Mouse (Mus musculus) liver, embryonic 11.5 days (tissue): ENCODE measurements around the gene Foxs1. TPM values are rescaled to one million over a fixed set of nuclear protein-coding genes. Genes with fewer than 3 reads are reported as not detected.

Source experiments
- ATAC-seq: fragments of 200-750 bp; cut with Nextera tagmentation; replicated peaks from 2 replicates; pipeline ENCODE4 v1.8.0; 2017; ENCODE audit warnings: moderate number of reproducible peaks, mild to moderate bottlenecking, moderate TSS enrichment, moderate library complexity; ENCODE audit not compliant: low FRiP score
- DNase-seq: peaks from one replicate; pipeline ENCODE4 v3.0.0-alpha.2; 2017; ENCODE audit warnings: low spot score
- H3K27ac ChIP-seq: fragments of 300-500 bp; sonication (generic); 2 replicates; pipeline ENCODE4 v1.5.1; 2014; ENCODE audit warnings: mild to moderate bottlenecking, low read depth, low read length, control low read depth
- H3K27me3 ChIP-seq: fragments of 300-500 bp; sonication (generic); replicated peaks from 2 replicates; pipeline ENCODE4 v1.6.1; 2014; ENCODE audit warnings: low read length, mixed read lengths; ENCODE audit not compliant: control insufficient read depth, insufficient read depth
- H3K36me3 ChIP-seq: fragments of 300-500 bp; sonication (generic); 2 replicates; pipeline ENCODE4 v1.6.1; 2014; ENCODE audit warnings: mild to moderate bottlenecking, low read length, moderate library complexity, mixed read lengths; ENCODE audit not compliant: control insufficient read depth, insufficient read depth
- H3K4me1 ChIP-seq: fragments of 300-500 bp; sonication (generic); replicated peaks from 2 replicates; pipeline ENCODE4 v1.6.1; 2014; ENCODE audit warnings: low read length, mixed read lengths; ENCODE audit not compliant: control insufficient read depth, insufficient read depth
- H3K4me2 ChIP-seq: fragments of 300-500 bp; sonication (generic); 2 replicates; pipeline ENCODE4 v1.6.1; 2014; ENCODE audit warnings: mild to moderate bottlenecking, control low read depth, moderate library complexity
- H3K4me3 ChIP-seq: fragments of 300-500 bp; sonication (generic); 2 replicates; pipeline ENCODE4 v1.5.1; 2014; ENCODE audit warnings: low read depth, low read length, control low read depth
- H3K9ac ChIP-seq: fragments of 300-500 bp; sonication (generic); 2 replicates; pipeline ENCODE4 v1.6.1; 2014; ENCODE audit warnings: low read depth, low read length, control low read depth
- H3K9me3 ChIP-seq: fragments of 300-500 bp; sonication (generic); 2 replicates; pipeline ENCODE4 v1.6.1; 2016; ENCODE audit warnings: low read length, inconsistent platforms, mixed read lengths; ENCODE audit not compliant: control insufficient read depth
- WGBS: fragments of 180-500 bp; shearing (Covaris S2); extraction: QIAGEN DNeasy Blood & Tissue Kit; methylation state at CpG from one replicate; pipeline ENCODE4 v1.1.7; 2014; 5-methylcytosine and 5-hydroxymethylcytosine counted together
- polyA plus RNA-seq: library from polyadenylated mRNA; unstranded; fragments of >200 nt; fragmentation: Nextera tagmentation; extraction: Ambion mirVana; gene quantifications from 2 replicates; pipeline ENCODE4 v1.2.1, GENCODE M21; 2014

The Foxs1 gene
- polyA plus RNA-seq, 1 experiment from 2014 or later = 0.21 TPM

GRCm38 (mm10) chr2:152904127-152904643 lies 28.8 kb downstream of the Foxs1 start:
- peaks cover 5% of the 10 kb centered on the region; the same call in 1 of the 2 replicates for H3K4me1 ChIP-seq
- WGBS = 37% methylated on average over 5 of the region's 5 CpGs
- DNase-seq = no peak
- H3K36me3 ChIP-seq = no peaks in the 10 kb centered on the region
- no peaks in the 10 kb centered on the region for H3K9me3 ChIP-seq
- H3K27me3 ChIP-seq = no peaks in the 10 kb centered on the region
- no peak overlapping the region for H3K9ac ChIP-seq
- no peak overlapping the region for H3K4me2 ChIP-seq
- H3K4me3 ChIP-seq = no peak overlapping the region
- no peak overlapping the region for H3K27ac ChIP-seq
- no peak for ATAC-seq

GRCm38 (mm10) chr2:152903586-152903985 lies 29.4 kb downstream of the Foxs1 start:
- Histone ChIP-seq H3K9ac (no peak overlapping the region), H3K4me3 (no peak overlapping the region), H3K4me1 (peaks cover 5% of the 10 kb centered on the region; the same call in 1 of the 2 replicates), H3K4me2 (no peak overlapping the region), H3K36me3 (no peaks in the 10 kb centered on the region), H3K9me3 (no peaks in the 10 kb centered on the region), H3K27ac (no peak overlapping the region), H3K27me3 (no peaks in the 10 kb centered on the region)
- no peak for DNase-seq
- WGBS = 70% methylated on average over 4 of the region's 4 CpGs
- ATAC-seq = no peak

GRCm38 (mm10) chr2:152902658-152903057 lies 30.4 kb downstream of the Foxs1 start:
- Histone ChIP-seq H3K4me3 (no peak overlapping the region), H3K27me3 (no peaks in the 10 kb centered on the region), H3K9ac (no peak overlapping the region), H3K4me2 (no peak overlapping the region), H3K9me3 (no peaks in the 10 kb centered on the region), H3K36me3 (no peaks in the 10 kb centered on the region), H3K27ac (no peak overlapping the region), H3K4me1 (peaks cover 5% of the 10 kb centered on the region; the same call in 1 of the 2 replicates)
- WGBS = 60% methylated on average over 3 of the region's 3 CpGs
- DNase-seq (no peak), ATAC-seq (no peak)

GRCm38 (mm10) chr2:152901296-152901695 lies 31.7 kb downstream of the Foxs1 start:
- Histone ChIP-seq H3K9me3 (no peaks in the 10 kb centered on the region), H3K4me3 (no peak overlapping the region), H3K36me3 (no peaks in the 10 kb centered on the region), H3K4me1 (peaks cover 5% of the 10 kb centered on the region; the same call in 1 of the 2 replicates), H3K27ac (no peak overlapping the region), H3K27me3 (no peaks in the 10 kb centered on the region), H3K9ac (no peak overlapping the region), H3K4me2 (no peak overlapping the region)
- WGBS = 89% methylated on average over 15 of the region's 15 CpGs
- no peak for DNase-seq
- no peak for ATAC-seq

- 75% methylated on average over 6 of the region's 6 CpGs for WGBS
These were observed 34.0 kb downstream of the Foxs1 start for GRCm38 (mm10) chr2:152899011-152899410.

GRCm38 (mm10) chr2:152896926-152897325 lies 36.1 kb downstream of the Foxs1 start:
- Histone ChIP-seq H3K9me3 (no peaks in the 10 kb centered on the region), H3K27ac (no peak overlapping the region), H3K27me3 (no peaks in the 10 kb centered on the region), H3K4me1 (no peaks in the 10 kb centered on the region), H3K9ac (no peak overlapping the region), H3K4me2 (no peak overlapping the region), H3K36me3 (peaks cover 30% of the 10 kb centered on the region), H3K4me3 (no peak overlapping the region)
- ATAC-seq (no peak), DNase-seq (no peak)
- 79% methylated on average over 3 of the region's 3 CpGs for WGBS

More at GRCm38 (mm10) chr2:152899011-152899410, 34.0 kb downstream of the Foxs1 start:
- Histone ChIP-seq H3K4me3 (no peak overlapping the region), H3K27ac (no peak overlapping the region), H3K9me3 (no peaks in the 10 kb centered on the region), H3K4me2 (no peak overlapping the region), H3K9ac (no peak overlapping the region), H3K27me3 (no peaks in the 10 kb centered on the region), H3K36me3 (peaks cover 10% of the 10 kb centered on the region; the same call in 1 of the 2 replicates), H3K4me1 (no peaks in the 10 kb centered on the region)
- DNase-seq = no peak
- ATAC-seq = no peak

- no peak overlapping the region for H3K27ac ChIP-seq
- 93% methylated on average over 9 of the region's 9 CpGs for WGBS
- H3K36me3 ChIP-seq = peaks cover 37% of the 10 kb centered on the region
These were observed 37.2 kb downstream of the Foxs1 start for GRCm38 (mm10) chr2:152895834-152896233.

GRCm38 (mm10) chr2:152888774-152889173 lies 44.2 kb downstream of the Foxs1 start:
- no peak for DNase-seq
- H3K9me3 ChIP-seq = no peaks in the 10 kb centered on the region
- no peak for ATAC-seq
- no peaks in the 10 kb centered on the region for H3K27me3 ChIP-seq
- WGBS = 93% methylated on average over 5 of the region's 5 CpGs
- no peak overlapping the region for H3K27ac ChIP-seq
- H3K4me1 ChIP-seq = no peaks in the 10 kb centered on the region
- H3K4me2 ChIP-seq = no peak overlapping the region
- H3K9ac ChIP-seq = no peak overlapping the region
- H3K36me3 ChIP-seq = peaks cover 75% of the 10 kb centered on the region
- no peak overlapping the region for H3K4me3 ChIP-seq

More at GRCm38 (mm10) chr2:152895834-152896233, 37.2 kb downstream of the Foxs1 start:
- H3K27me3 ChIP-seq = no peaks in the 10 kb centered on the region
- H3K9me3 ChIP-seq = no peaks in the 10 kb centered on the region
- DNase-seq = no peak
- ATAC-seq = no peak
- H3K4me3 ChIP-seq = no peak overlapping the region
- no peaks in the 10 kb centered on the region for H3K4me1 ChIP-seq
- no peak overlapping the region for H3K9ac ChIP-seq
- H3K4me2 ChIP-seq = no peak overlapping the region

- no peak overlapping the region for H3K4me3 ChIP-seq
- no peaks in the 10 kb centered on the region for H3K4me1 ChIP-seq
- WGBS = 88% methylated on average over 3 of the region's 3 CpGs
- no peaks in the 10 kb centered on the region for H3K9me3 ChIP-seq
- H3K4me2 ChIP-seq = no peak overlapping the region
- H3K27ac ChIP-seq = no peak overlapping the region
- ATAC-seq = no peak
- DNase-seq = no peak
- H3K9ac ChIP-seq = no peak overlapping the region
- no peaks in the 10 kb centered on the region for H3K27me3 ChIP-seq
- H3K36me3 ChIP-seq = peaks cover 69% of the 10 kb centered on the region
These were observed 45.8 kb downstream of the Foxs1 start for GRCm38 (mm10) chr2:152887230-152887629.
